Mouse (Mus musculus): Measurements from ENCODE around the gene Rgmb.

The Rgmb gene

DNA sequence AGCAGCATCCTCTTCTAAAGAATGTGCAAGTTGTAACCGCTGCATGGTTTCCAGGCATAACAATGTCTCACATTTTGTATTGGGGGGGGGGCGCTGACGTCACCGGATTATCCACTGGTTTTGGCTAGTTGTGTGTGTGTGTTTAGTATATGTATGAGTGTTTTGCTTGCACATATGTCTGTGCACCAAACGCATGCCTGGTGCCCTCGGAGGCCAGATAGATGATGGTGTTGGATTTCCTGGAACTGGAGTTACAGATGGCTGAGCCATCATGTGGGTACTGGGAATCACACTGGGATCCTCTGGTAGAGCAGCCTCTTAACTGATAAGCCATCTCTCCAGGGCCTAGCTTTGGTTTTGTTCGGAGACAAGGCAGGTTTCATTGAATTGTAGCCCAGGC lies 8.5 kb downstream of the Rgmb start:
- DNase-seq (ENCODE audit: low spot score): no peak

DNA sequence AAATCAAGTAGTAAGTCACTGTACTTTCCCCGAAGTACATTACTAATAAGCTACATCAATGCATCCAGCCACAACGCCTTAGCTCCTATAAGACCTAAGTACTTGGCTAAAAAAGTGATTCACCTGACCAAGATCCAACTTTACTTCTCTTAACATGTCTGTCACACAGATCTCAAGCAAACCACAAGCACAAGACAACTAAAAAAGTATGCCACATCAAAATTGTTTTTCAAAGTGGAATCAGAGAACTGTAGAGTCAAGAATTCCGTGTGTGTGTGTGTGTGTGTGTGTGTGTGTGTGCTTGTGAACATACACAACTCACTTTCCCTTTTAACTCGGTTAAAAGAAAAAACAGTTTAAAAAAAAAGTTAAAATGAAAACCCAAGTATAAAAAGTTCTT lies 9.1 kb downstream of the Rgmb start:
- DNase-seq (ENCODE audit: low spot score): no peak

DNA sequence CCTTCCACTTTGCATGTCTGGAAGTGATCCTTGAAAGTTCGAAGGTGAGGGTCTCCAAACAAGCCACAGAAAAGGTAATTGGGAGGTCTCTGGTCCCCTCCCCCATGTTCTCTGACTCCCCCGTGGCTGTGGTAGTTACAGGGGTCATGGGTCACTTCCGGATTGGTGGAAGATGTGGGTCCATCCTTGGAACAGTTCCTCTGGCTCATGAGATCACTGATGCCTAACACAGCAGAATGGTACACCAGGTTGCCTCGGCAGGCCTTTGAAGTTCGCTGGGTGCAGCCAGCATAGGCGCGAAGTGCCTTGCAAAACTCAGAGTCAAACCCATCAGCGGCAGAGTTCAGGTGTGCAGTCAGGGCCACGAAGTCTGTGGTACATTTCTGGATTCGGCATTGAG lies 10.1 kb downstream of the Rgmb start:
- DNase-seq (ENCODE audit: low spot score): no peak

DNA sequence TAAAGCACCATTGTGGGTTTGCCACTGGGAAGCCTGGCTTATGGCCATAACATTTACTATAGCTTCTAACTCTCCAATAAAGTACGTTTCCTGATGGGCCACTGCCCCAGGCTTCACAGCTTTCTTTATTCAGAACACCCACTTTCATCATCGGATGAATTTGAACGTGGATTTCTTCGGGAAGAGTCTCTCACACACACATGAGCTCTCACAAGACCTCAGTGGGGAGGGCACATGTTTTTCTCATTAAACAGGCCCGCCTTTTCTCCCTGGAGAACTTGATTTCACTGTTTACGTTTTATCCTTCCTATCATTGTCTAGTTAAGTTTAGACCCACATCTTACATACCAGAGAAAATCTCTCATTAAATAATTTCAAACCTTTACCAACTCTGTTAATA lies 10.7 kb downstream of the Rgmb start:
- DNase-seq (ENCODE audit: low spot score): no peak

DNA sequence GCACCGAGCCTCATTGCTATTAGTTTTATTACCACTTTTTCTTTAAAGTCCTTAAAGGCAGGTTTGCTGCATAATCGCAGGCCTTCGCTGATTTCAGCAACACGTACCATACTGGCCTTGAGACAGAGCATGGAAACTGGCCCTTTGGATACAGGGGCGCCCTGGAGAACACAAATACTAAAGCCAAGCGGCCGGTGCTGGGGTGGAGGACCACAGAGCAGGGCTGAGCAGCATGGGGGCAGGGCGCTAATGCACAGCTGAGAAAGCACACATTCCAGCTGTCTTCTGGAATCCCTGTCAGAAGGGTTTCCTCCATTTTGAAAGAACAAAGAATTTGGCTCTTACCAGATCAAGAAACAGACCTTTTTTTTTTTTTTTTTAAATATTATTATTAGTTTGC lies 12.5 kb downstream of the Rgmb start:
- DNase-seq (ENCODE audit: low spot score): no peak

DNA sequence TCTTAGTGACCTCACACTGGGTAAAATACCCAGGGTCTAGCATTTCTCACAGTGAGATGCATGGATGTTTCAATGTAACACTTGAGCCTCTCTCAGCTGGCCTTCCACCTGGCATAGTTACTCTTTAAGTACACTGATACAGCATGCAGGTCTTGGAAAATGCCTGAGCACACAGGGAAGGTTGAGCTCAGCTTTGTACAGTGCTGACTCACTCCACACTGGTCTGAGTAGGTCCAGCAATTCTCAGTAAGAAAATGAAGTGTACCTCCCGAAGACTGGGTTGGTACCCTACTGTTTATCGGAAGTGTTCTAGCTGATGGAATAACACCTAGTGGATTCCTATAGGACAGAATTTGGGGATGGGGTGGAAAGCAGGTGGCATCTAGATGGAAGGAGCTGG lies 13.2 kb downstream of the Rgmb start:
- no peak for DNase-seq (ENCODE audit: low spot score)

DNA sequence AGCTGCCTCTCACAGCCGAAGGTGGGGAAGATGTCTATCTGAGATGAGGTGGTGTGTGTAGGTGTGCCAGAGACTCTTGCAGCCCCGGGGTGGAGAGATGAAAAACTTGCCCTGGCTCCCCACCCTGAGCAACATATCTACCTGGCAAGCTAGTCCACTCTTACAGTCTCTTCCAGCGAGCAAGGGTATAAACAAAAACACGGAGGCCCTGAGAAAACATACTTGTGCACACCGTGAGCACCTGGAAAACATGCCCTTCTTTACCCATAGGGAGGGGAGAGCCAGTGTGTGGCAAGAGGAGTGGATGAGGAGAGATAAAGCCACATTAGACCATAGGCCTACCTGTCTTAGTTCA lies 13.8 kb downstream of the Rgmb start:
- DNase-seq (ENCODE audit: low spot score): no peak

DNA sequence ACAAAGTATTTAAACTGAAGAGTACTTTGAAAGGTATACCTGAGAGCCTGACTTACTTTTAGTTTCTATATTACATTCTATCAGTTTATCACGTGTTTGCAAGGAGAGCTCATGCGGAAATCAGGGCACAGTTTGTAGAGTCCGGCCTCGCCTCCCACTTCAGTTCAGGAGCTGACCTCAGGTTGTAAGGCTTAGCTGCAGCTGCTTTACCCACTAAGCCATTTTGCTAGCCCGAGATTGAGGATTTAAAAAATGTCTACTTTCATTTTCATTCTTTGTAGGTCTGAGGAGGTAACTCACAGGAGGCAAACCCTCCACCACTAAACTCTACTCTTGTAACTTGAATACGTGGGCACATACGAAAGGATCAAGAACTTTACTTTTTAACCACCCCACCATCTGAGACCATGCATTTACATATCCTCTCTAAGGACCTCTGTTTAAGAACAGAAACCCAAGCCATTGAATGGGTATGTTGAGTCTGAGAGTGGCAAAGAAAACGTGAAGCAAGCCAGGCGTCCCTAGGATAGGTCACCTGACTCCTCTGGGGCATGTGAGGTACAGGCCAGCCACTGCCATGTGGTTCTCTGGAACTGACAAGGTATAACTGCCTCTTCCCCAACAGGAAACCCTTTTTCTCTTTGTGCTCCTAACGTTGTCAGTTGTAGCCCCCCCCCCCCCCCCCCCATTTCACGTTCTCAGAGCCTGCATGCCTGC lies 14.3 kb downstream of the Rgmb start:
- no peak for DNase-seq (ENCODE audit: low spot score)

DNA sequence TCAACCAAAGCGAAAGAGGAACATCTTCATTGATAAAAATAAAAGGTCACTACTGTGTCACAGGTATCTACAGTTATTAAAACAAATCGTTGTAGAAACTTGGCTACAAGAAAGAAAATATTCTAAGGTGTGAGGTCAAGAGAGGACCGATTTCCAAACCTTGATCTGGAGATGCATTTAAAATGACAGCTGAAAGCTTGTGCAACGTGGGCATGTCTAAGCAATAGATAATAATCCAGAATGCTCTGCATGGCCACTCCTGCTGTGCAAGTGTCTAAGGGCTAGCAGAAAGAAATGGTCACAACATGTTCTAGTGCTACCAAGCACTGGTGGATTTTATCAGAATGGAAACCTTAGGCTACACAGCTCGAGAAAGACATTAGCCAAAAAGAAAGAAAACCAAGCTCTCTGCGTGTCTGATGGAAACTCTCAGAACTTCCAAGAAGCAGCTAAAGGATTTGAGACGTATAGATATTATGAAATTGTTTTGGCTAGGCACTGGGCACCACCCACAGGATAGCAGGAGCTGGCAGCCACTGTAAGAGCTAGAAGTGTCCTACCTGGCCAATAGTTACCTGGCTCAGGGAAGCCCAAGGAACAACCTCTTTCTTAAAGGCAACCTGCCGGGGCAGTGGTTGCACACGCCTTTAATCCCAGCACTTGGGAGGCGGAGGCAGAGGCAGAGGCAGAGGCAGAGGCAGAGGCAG lies 15.4 kb downstream of the Rgmb start:
- no peak for DNase-seq (ENCODE audit: low spot score)

DNA sequence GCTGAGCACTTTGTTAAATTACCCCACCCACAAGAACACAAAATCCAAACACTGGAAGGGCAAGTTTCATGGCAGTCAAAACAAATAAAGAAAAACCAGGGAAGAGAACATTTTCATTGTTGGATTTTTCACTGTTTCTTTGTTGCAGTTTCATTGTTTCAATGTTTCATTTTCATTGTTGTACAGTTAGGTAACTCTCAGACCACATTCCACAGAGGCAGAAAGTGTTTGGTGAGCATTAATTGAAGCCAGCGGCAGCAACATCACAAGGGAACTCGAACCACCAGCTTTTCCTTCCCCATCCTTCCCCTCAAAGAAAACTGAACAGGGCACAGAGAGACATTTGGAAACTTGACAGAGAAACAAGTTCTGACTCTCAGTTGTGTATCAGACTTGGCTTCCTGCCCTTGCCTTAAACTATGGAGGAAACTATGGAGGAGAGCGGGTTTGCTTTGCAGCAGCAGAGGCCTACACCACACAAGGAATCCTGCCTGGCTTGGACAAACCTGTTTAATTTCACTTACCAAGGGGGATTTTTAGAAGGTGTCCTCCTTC lies 17.1 kb downstream of the Rgmb start:
- no peak for DNase-seq (ENCODE audit: low spot score)

DNA sequence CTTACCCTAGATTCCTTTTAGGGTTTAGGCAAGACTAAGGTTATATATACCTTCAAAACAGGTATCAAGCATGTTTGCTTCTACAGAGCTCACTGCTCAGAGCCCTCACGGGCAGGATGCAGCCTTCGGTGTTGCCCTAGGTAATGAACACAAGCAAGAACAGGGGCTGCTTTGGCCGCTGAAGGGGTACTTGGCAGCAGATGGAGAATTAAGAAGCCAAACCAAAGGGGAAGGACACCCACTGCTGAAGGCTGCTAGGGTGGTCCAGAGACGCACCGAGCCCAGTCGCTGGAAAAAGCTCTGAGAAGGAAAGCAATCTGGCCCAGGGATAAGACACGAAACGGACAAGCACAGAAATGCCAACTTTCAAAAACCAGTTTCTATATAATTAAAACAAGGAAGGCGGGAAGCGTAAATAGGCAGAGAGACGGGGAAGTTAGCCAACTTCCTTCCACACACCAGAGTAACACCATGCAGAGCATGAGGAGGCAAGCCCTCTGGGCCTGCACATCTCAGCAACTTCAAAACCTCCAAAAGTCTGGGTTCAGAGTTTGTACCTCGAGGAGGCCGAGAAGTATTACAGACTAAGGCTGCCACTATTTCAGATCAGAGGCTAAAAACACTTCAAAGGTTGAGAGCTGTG lies 18.6 kb downstream of the Rgmb start:
- DNase-seq (ENCODE audit: low spot score): no peak

DNA sequence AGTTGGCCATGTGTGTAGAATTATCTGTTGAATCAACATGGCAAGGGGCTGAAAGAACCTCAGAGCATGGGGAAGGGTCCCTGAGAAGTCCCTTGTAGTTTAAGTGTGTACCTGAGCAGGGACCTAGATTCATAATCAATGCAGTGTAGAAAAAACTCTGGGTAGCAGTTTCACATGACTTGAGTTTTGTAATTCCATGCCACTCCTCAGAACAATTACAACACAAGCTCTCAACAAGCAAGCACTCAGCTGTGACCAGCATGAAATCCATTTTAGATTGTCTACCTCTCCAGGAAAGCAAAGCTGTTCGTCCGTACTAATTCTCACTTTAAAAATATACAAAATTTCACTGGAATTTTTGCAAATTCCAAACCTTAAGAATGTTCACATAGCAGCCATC lies 20.9 kb downstream of the Rgmb start:
- peak; percentile 55 for DNase-seq (ENCODE audit: low spot score)

DNA sequence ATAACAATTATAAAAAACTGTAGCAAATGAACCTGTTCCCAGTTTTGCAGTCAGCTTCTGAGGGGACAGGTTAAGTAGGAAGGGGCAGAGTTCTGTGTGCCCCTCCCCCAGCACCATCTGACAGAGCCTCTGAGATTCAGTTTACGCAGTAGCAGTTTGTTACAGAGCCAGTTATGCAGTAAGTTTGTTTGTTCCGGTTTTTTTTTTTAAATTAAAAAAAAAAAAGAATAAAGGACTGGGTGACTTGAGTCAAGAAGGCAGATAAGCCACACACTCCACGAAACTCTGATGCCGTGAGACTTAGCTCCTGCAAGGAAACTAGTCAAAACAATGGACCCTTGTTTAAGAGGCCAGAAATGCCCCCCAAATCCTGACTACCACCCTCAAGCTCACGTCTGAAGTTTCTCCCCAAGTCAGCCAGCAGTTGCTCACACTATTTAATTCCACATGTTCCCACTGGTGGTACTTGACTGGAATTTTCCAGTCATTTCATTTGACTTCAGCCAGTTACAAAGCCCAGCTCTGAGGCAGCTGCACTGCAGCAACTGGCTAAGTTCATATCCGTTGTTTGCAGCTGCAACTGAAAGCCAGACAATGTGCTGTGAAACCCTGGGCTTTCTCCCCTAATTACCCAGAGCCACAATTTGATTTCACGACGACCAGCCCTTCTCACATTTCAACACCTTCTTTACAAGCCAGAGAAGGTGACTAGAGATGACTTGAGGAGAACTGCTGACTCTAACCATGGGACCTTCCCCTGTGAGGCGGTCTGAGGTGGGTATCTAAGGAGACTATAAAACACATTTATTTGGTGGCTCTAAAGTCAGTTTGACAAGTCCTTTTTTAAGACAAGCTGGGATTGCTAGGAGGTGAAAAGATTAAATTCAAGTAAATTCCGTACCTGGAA lies 22.1 kb downstream of the Rgmb start:
- no peak for DNase-seq (ENCODE audit: low spot score)

DNA sequence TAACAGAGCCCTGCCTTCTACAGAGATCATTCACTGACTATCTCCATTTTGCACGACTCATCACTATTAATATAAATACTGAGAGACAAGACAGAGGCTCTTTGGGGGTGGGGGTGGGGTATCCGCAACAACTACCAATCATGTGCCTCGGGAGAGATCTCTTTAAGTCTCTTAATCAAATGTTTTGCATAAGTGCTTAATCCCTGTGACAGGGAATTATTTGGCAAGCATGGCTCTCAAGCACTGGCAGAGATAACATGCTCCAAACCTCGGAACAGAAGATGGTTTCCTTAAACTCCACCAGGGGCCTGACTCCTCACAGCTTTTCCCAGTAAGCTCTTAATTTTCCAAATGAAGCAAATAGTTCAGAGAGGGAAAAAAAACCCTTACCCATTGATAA lies 22.8 kb downstream of the Rgmb start:
- no peak for DNase-seq (ENCODE audit: low spot score)

DNA sequence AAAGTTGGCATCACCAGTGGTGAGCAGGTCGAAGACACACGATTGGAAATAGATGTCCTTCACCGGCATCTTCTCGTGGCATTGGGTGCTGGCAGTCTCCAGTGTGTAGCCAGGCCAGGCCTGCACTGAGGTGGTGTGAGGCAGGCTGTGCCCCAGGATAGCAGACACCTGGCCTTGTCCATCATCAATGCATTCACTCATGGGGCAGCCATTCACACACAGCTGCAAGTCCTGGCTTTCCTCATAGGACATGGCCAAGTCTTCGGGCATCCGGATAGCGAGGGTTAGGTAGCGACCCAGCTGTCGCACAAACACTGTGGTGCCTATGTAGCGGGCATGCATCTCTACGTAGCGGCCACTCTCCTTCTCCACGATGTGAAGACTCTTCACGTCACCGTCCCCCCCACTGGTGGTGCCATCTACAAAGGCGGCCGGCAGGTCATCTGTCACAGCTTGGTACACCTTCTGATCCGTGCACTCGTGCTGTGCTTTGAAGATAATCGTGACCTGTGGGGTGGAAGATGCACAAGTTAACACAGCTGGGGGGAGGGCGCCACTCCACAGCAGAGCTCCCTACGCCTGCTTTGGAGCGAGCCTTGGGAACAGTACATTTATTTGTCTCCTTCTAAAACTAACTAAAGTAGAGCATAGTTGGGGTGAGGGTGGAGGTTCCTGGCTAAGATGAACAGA lies 23.4 kb downstream of the Rgmb start:
- no peak for DNase-seq (ENCODE audit: low spot score)

DNA sequence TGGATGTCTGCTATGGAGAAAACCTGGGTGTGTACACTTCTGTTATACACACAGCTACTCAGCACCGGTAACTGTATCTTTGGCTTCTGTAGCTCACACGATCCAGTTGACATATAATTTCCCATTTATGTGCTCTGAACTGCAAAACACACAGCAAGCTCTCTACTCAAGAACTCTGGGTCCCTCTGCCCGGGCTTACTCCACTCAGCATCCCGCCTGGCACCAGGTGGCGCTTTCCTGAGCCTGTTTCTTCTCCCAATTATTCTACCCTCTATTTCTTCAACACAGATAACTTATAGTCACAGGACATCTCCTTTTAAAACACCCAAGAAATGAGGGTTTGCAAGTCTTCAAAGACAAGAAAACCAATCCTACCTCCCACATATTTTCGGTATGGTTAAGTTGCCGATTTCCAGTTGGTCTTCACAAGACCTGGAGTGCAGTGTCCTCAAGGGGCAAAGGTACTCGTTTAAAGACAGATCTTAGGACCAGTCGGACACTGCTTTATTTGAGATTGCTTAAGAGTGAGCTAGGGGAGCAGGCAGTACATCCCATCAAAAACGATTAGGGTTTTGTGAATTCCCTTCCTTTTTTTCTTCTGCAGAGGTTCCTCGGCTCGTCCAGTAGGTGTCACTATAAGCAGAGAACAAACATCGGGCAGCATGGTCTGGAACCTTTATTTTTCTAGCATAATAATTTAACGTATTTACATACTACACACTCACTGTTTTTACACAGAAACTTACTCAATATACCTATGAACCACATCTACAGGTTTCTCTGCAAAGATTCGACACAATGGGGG lies 26.6 kb downstream of the Rgmb start:
- peak; percentile 70 for DNase-seq (ENCODE audit: low spot score)

DNA sequence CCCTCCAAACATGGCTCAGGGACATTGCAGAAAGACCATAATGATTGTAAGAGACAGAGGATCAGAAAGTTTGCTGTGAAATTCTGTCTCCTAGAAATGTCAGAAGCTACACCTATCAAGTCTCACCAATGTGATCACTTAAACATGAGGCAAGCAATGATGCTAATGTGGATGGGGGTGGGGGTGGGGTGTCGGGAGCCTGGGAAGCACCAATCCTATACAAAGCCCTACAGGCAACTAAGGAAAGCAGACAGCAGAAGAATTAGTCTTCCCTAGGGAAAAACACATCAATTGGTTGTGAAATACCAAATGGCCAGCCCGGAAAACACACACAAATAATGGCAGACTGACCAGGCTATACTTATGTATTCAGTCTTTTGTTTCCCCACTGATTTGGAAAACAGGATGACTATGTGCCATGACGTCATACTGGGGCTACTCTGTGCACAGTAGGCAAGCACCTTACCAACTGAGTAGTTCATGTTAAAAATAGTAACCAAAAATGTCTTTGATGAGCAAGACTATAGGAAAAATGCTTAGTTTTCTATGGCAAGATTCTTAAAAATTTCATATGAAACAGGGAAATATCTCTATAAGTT lies 31.5 kb downstream of the Rgmb start:
- no peak for DNase-seq (ENCODE audit: low spot score)

DNA sequence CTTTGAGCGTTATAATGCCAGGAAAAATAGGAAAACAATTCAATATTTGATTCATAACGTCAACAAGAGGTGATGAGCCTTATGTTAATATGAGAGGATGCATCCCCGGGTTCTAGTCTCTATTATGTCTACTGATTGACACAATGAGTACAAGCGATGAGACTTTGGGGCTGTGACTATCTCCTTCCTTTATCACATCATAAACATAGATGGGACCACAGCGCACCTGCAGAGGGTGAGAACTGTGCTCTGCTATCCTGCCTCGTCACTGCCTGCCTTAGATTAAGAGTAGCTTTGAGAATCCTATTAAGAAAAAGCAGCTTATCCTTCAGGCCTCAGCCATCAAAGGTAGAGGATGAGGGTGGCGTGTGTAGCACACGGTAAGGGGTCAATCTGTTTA lies 40.1 kb downstream of the Rgmb start:
- no peak for DNase-seq (ENCODE audit: low spot score)

DNA sequence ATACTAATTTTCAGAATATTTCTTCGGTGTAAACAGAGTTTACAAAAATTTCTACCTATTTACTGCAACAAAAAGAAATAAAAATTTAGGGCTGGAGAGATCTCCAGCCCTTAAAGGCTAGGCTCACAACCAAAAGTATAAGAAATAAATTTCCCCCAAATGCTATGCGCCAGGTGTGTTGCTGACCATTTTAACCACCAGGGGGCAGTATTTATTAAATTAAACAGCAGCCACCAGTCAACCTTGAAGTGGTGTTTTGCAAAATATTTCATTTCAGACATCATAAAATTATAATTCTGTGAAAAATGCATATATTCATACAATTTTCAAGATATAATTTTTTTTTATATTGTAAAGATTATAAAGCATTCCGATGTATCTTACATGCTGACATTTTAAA lies 43.8 kb downstream of the Rgmb start:
- peak; percentile 66 for DNase-seq (ENCODE audit: low spot score)

DNA sequence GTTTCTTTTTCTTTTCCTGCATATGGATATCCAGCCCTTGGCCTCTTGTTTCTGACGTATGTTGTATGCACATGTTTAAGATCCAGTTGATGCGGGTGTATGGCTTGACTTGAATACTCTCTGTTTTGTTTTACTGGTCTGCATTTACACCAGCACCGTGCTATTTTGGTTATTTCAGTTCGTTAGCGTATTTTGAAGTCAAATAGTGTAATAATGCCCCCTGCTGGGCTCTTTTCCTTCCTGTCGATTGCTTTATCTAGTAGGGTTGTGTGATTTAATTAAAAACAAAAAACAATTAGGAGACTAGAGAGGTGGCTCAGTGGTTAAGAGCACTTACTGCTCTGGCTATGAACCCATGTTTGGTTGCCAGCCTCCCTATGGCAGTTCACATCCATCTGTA lies 52.9 kb downstream of the Rgmb start:
- peak; percentile 33 for DNase-seq (ENCODE audit: low spot score)

Measured in adipocyte (in vitro differentiated cells).